Mouse (Mus musculus) hindbrain, embryonic 14.5 days (tissue): ENCODE data around the gene Gm10762. TPM values are rescaled to one million over a fixed set of nuclear protein-coding genes. Genes with fewer than 3 reads are reported as not detected.

Experiments used
- microRNA-seq: library from miRNA; unstranded; fragments of <30 nt; microRNA quantifications from one replicate; pipeline ENCODE4, GENCODE M21; 2016
- polyA plus RNA-seq: library from polyadenylated mRNA; unstranded; fragments of >200 nt; fragmentation: Nextera tagmentation; extraction: Ambion mirVana; gene quantifications from 2 replicates; pipeline ENCODE4 v1.2.1, GENCODE M21; 2014

The Gm10762 gene
- polyA plus RNA-seq, 1 experiment from 2014 or later, result 22.8 TPM

Small RNA genes within 50 kb of the gene (microRNA-seq; reads per million reads assigned to microRNA genes)
- gene Gm22859, result not detected

Other genes starting within 250 kb of the Gm10762 start
- gene Tmem87b, start 149.6 kb downstream of the Gm10762 start, polyA plus RNA-seq, result 35.6 and 35.9 TPM in 2 replicates
- 2.6 and 2.8 TPM in 2 replicates for gene Fbln7, start 104.7 kb downstream of the Gm10762 start, polyA plus RNA-seq
- 12.5 and 12.6 TPM in 2 replicates for gene Zc3h8, start 23.6 kb downstream of the Gm10762 start, polyA plus RNA-seq
- gene Zc3h6, start 323 bp downstream of the Gm10762 start, polyA plus RNA-seq, result 3.1 and 4.8 TPM in 2 replicates
- gene Vinac1, start 80.4 kb upstream of the Gm10762 start, polyA plus RNA-seq, result 0.79 and 0.90 TPM in 2 replicates
- gene Ttl, start 98.2 kb upstream of the Gm10762 start, polyA plus RNA-seq, result 40.4 and 42.6 TPM in 2 replicates
- 9.6 and 12.1 TPM in 2 replicates for gene Polr1b, start 133.3 kb upstream of the Gm10762 start, polyA plus RNA-seq
- 22.4 and 24.3 TPM in 2 replicates for gene Chchd5, start 162.0 kb upstream of the Gm10762 start, polyA plus RNA-seq
- gene Slc20a1, start 231.0 kb upstream of the Gm10762 start, polyA plus RNA-seq, result 50.7 and 56.3 TPM in 2 replicates